Mouse (Mus musculus) testis, postnatal 14 days (tissue): Measurements from ENCODE around the gene Csdc2.

ENCODE experiments used
- DNase-seq: peaks from one replicate; pipeline ENCODE4 v3.0.0; 2021; ENCODE audit warnings: low spot score

Csdc2 gene

DNA sequence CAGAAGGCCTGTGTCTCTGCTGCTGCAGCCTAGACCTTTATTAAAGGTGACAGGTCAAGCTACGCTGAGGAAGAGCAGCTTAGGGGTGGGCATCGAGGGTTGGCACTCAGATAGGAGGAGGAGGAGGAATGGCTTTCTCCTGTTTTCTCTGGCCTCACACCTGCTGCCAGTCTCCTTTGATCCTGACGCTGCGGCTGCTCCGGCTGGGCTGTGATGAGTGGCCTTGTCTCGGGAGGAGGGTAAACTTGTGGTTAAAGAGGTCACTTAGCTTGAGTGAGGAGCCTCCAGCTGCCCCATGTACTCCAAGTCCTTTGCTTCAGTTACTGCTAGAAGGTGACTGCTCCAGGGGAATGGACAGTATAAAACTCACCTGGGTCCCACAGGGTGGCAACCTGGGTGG, 57.4 kb downstream of the Csdc2 start:
- DNase-seq = no peak
